Mouse (Mus musculus): ENCODE results near the gene Clint1. TPM values are rescaled to one million over a fixed set of nuclear protein-coding genes. Genes with fewer than 3 reads are reported as not detected.

The Clint1 gene
- total RNA-seq, 2 experiments from 2014 or later = 50.7 to 61.0 TPM

DNA sequence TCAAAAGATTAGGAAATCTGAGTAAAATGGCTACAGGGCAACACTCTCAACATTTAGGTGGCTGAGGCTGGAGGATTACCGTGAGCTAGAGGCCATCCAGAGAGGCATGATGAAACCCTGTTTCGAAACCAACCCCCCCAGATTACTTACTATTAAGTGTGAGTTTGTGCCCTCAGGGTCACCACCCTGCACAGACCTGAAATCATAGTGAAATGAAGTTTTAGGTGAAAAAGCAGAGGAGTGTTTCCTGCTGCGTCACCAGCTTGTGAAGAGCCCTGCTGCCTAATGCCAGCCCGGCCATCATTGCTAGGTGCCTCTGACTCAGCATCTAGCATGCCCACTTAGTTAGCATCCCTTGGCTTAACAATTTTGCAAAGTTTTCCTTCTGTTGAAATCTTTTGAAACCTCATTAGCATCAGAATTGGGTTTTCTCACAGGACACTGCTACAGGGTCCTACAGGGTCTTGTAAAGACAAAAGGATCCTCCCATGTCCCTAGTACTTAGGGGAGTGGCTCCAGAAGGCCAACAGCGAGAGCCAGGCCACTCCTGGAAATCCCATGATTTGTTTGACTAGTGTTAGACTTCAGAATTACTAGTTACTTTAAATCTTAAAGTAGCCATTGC, 33.9 kb downstream of the Clint1 start:
- no peak for DNase-seq

DNA sequence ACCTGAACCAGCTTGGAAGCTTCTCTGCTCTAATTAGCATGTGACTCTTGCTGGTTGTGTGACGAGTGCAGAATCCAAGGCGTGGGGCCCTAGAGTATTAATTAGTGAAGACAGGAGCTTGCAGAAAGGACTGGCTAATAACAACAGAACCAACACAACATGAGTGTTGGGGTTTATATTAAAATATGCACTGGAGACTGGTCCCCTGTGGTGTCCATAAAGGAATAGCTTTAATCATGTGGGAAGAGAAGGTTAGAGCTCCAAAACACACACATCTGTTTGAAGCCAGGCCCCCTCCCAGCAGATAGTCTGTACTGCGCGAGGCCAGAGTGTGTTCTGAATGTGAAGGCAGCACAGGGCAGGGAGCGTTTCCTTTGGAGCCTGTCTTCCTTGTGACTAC, 34.7 kb downstream of the Clint1 start:
- no peak for DNase-seq

DNA sequence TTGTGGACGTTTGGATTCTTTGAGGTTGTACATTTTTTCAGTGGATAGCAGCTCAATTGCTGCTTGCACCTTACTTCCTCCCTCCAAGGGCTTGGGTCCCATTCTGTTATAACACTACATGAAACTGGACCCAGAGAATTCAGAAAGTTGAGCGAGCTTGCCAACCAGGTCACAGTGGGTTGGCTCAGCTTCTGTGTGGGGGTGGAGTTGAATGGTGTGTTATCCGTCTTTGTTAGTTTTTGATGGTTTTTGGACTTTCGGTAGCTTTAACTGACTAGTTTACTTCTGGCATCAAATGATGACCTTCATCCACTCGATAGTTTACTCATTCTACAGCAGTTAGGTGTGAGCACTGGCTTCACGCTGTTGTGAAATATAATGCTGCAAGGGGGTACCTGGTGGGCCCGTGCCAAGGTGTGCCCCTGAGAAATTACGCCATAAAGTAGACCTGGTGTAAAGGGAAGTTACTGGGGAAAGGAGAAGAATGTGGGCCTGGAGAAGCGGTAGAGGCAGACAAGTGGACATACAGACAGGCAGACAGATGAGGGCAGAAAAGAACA, 36.7 kb downstream of the Clint1 start:
- no peak for DNase-seq

DNA sequence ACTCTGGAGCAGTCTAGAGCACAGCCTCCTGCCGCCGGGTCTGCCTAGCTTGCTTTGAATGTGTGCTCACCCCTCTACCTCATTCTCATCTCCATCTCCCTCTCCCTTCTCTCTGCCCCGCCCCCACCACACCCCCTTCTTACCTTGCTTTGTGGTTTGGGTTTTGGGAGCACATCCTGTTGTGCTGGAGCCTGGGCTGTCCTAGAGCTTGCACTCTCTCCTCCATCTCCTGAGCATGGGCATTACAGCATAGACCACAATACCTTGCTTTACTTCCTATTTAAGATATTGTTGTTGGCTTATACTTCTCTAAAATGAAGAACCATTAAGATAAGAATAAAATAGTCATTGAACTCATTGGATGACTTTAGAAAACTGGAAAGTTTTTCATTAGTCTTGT, 38.1 kb downstream of the Clint1 start:
- no peak for DNase-seq

DNA sequence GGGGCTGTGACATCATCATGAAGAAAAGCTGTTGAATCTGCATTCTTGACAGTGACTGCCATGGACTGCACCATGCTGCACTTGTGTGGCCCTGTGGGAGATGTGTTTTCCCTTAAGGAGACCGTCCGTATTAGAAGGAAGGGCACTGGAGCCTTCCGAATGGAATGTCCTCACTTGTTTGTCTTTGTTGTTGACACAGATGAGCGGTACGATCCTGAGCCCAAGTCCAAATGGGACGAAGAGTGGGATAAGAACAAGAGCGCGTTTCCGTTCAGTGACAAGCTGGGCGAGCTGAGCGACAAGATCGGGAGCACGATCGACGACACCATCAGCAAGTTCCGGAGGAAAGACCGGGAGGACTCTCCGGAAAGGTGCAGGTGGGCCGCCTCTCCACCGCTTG, 38.6 kb downstream of the Clint1 start:
- DNase-seq = no peak

DNA sequence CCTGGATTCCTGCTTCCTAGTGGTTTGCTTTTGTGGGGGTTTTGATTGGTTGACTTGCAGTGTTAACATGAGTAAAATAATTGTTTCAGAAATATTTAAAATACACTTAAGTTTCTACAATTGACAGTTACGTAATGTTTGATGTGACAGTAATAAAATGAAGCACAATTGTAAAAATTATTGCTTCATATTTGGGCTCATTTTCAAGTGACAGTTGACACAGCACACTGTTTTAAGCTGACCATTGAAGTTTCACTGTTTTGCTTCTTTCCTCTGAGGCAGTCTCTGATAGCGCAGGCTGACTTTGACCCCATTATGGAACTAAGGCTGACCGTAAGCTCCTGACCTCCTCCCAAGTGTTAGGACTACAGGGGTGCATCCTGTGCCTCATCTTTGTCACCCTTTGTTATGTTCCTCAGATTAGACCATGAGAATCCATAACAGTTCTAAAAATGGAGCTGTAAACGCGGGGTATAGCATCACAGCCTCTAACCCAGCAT, 41.1 kb downstream of the Clint1 start:
- no peak for DNase-seq

DNA sequence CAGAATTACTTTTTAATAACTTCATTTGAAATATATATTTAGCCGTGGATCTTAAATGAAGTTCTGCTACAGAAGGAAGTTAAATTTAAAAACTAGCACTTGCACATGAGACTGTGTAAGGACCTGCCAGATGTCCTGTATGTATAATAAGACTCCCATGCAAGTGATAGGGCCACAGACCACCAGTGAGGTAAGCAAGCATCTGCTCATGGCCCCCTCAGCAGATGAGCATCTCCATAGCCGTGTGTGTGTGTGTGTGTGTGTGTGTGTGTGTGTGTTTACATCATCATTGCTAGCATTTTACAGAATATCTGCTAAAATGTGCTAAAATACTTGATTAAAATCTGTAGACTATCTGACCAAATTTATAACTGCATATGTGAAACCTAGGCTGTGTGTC, 45.5 kb downstream of the Clint1 start:
- DNase-seq = no peak

DNA sequence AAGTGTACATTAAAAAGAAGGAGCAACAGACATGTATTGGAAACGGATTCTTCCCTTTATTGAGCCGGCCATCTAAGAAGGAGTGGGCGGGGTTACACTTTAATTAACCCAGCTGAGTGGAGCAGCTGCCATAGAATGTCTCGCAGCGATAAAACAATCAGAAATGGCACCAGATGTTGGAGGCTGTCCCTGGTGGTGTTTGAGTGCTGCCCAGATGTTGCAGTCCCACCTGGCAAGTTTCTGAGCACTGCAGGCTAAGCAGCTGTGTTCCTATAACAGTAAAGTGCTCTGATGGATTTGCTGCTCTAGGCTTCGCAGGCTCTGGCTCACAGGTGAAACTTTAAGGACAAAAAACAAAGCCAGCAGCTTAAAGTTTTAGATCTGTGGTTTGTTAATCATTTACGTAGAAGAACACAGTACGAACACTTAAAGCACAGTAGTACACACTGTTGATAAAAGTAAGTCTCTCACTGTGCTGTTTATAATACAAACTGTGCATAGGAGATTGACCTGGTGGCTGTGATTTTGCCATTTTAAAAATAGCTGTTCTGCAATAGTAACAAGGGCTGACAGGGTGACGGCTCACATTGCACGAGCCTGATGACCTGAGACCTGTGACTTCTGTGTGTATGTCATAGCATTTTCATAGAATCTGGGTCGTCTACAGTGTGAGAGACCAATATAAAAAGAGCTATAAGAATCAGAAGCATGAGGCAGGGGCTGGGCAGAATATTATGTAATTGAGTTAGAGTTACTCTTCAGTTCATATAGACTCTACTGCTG, 48.6 kb downstream of the Clint1 start:
- DNase-seq = no peak

DNA sequence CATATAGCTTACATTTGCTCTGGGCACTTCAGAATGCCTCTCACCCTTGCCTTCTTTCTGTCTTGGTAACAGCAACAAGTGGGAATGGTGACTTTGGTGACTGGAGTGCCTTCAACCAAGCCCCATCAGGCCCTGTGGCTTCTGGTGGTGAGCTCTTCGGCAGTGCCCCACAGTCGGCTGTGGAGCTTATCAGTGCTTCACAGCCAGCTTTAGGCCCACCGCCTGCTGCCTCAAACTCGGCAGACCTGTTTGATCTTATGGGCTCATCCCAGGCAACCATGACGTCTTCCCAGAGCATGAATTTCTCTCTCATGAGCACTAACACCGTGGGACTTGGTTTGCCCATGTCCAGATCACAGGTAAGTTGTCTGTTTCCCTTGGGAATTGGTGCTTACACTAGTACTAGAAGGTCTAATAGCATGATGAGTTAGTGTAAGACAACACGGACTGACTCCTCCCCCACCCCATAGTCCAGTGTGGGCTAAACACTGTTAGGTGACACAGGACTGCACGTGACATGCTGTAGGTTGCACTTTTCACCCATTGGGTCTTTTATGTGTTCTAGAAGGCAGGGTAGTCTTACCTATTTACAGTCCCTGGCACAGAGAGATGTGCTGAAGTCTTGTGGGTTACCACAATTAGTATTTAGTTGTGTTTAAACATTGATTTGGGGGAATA, 54.4 kb downstream of the Clint1 start:
- no peak for DNase-seq

DNA sequence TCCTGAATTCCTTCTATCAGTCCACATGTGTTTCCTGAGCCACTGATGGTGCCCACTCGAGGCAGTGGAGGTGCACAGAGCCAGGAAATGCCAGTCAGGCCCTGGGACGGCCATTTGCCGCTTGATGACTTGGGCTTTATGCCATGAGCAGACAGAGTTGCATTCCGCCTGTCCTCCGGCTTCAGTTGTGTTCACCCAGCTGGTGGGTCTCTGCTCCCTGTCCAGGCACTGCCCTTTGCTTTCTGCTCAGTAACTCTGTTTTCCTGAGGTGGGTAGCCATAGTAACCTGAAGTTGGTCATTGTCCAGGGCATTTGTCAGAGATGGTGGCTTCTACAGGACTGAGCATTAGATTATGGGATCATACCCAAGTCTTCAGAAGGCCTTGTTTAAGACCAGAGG, 55.5 kb downstream of the Clint1 start:
- no peak for DNase-seq

DNA sequence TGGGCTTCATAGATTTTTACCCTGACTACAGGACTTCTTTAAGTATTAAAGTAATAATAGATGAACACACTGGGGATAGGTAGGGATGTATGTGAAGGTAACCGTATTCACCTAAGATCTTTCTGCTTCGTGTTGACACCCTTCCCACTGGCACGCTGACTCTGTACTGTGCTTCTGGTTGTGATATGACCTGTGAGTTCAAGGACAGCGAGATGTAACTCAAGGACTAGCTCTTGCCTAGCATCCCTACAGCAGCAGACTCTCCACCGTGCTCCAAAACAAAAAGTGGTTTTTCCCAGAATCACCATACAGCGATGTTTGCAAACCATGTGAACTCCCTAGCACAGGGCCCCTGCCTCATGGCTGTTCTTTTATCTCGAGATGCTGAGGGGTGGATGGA, 56.2 kb downstream of the Clint1 start:
- no peak for DNase-seq

DNA sequence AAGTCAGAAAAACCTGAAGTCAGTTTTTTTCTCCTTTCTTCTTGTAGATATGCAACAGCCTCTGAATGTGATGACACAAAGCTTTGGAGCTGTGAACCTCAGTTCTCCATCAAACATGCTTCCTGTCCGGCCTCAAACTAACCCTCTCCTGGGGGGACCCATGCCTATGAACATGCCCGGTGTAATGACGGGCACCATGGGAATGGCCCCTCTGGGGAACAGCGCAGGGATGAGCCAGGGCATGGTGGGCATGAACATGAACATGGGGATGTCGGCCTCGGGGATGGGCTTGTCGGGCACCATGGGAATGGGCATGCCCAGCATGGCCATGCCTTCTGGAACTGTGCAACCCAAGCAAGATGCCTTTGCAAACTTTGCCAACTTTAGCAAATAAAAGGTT, 57.0 kb downstream of the Clint1 start:
- no peak for DNase-seq

DNA sequence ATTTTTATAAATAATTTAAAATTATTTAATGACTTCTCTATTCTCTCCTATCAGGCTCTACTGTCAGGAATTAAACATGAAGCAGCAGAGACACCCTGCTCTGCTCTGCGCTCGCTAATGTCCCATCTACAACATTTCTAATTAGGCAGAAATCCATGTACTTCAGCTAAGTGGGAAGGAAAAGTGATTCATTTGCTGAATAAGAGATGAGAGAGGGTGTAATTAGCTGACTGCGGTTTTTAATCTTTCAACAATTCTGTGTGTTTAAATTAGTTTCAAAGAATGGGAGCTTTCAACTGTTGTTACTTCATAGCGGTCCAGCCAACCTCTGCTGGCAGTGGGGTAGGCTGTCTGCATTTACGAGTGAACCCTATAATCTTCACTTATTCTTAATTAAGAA, 58.9 kb downstream of the Clint1 start:
- DNase-seq = no peak

DNA sequence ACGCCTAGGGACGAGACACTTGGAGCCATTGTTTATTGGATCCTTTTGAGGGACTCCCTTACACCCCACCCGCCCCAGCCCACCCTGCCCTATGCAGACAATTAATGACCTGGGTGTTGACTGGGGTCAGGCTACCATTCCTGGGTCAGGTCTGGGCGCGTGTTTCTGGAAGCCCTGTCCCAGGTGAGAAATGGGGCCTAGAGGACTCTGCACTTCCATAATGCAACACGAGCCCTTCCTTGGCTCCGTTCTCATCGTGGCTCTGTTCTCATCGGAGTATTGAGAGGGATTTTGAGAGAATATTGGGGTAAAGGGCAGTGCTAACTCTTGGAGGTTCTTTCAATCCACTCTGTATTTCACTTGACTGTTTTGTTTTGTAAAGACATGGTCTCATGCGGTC, 64.3 kb downstream of the Clint1 start:
- no peak for DNase-seq

DNA sequence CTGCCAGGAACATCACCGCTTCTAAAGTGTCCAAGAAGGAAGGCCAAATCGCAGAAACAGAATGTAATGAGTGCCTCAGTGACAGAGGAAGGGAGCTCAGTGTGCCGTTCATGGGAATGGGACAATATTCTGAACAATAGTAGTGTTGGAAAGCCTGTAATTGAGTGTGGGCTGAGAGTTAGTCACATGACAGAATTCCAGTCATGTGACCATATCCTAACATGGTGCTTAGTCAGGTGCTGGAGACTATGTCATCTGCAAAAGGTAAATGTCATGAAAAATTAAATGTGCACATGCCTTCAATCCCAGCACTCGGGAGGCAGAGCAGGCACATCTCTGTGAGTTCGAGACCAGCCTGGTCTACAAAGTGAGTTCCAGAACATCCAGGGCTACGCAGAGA, 66.2 kb downstream of the Clint1 start:
- no peak for DNase-seq

DNA sequence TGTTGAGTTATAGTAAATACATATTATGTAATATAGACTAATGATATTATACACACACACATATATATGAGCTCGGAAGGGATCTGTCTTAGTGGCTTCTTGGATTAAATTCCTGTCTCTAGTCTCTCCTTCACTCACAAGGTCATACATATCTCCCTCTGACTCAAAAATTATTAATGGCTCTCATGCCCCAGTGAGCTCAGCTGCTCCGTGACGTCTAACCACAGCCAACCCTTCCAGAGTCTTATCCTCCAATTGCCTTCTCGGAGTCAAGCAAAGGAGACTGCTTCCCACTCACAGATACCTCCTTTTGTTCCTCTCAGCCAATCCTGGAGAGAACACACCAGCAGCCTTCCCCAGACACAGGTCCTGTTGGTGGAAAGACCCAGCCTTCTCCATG, 67.0 kb downstream of the Clint1 start:
- DNase-seq = no peak

DNA sequence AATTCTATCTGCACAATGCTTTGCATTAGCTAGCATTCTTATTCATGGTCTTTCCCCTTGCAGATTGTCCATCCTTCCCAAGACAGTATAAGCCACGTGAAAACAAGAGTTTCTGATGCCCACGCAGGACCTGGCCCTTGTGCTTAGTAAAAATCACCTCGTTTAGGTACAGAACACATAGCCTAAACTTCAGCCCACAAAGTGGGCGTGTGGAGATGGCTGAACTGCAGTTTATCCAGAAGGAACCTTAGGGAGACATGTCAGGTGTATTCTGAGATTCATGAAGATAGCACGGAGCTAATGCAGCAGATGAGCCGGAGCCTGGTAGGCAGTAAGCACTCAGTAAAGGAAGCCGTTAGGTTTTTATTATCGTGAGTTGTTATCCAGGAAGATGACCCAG, 69.2 kb downstream of the Clint1 start:
- no peak for DNase-seq

DNA sequence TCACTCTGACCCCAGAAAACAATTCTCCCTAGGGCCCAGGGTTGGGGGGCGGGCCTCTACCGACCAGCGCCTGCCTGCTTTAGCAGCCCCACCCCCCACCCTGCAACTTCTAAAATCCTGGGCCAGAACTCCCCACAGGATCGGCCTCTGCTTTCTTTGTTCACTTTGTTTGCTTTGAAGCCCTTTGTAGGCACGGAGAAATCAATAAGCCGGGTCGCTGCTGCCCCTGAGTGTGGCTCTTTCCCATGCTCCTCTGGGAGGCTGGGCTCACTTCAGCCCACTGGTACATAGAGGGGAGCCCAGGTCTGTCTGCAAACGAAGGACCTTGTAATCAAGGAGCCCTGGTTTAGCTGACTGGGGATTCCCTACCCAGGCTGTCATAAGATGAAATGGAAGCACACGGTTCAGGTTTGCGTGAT, 69.6 kb downstream of the Clint1 start:
- no peak for DNase-seq

DNA sequence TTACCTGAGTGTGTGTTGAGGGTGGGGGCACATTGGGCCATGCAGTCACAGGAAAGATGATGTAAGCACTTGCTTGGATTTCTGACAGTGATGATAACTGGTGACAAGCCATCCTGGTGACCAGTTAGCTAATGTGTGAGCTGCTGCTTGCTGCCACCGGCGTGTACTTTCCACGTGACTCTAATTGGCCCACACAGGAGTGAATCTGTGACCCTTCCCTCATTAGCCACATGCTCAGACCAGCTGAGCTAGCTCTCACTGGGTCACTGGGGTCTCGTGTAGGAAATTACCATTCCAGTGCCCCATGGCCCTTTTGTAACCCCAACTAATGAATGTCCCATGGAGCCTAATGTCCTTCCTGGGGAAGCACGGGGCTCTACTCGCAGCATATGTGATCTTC, 73.6 kb downstream of the Clint1 start:
- DNase-seq = no peak

DNA sequence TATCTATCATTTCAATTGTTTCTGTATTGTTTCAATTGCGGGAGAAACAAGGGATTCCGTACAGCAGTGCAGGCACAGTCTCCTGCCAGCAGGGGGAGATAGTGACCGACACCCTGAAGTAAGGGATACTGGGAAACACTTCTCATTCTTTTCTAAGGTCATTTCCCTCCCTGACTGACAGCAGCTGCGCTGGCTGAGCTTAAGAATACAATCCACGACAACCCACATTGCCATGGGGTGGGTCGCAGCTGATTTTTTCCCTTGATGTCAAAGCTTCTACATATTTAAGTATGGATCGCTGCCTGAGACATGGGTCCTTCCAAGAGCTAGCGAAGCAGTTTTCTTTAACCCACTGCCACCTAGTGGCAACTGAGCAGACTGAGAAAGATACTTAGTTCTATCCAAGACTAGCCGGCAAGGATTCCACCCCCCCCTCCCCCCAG, 74.8 kb downstream of the Clint1 start:
- DNase-seq = peak; percentile 71 to 74

DNA sequence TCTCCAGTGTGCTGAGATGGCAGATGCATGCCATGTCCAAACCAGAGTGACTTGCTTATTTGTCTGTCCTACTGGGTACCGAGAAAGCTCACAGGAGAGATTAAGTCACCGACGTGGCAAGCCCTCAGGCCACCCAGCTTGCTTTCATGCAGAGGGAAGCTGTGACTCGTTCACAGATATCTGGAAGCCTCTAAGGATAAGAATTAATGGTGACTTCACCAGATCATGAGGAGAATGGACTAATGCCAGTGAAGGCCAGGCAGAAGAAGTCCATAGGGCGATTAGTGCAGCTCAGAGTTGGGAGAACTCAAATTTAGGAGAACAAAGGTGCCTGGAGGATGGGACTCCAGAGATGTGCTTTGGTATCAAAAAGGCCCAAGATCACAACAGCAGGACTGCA, 75.6 kb downstream of the Clint1 start:
- no peak for DNase-seq

DNA sequence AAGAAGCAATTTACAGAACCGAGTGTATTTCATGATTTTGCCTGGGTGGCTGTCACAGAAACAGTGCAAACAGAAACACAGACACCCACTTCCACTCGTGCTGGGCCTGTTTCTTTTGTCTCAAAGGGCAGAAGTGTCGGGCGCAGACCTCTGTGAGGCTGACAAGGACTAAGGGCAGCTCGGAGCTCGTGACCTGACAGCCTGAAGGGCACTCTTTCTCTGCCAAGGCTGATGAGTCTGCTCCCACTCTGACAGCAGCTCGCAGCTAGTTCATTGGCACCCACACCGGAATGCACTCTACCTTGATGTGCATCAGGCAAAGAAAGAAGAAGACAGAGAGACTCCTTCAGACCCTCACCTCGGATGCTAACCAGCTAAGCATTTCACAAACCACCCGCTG, 77.7 kb downstream of the Clint1 start:
- no peak for DNase-seq

DNA sequence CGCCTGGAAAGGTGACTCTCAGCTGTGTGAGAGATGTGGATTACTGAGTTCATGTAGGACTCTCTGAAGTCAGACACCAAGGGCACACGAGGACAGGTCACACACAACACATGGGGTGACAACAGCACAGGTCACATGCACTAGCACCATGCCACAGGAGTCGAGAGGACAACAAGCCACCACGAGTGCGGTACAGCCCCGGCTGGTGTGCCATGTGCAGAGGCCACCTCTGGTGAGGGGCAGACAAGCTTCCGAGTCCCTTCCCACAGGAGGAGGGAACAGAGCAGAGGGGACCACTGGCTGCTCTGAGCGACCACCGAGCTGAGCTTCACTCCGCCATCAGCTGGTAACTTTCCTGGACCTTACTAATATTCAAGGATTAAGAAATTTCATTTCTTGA, 80.9 kb downstream of the Clint1 start:
- no peak for DNase-seq
